Mouse (Mus musculus) left cerebral cortex, adult 6 months (tissue): Measurements from ENCODE around the gene Gsdma3. TPM values are rescaled to one million over a fixed set of nuclear protein-coding genes. Genes with fewer than 3 reads are reported as not detected.

Experiments
- long read RNA-seq, 2 experiments: library from polyadenylated mRNA; unstranded; transcript quantifications; one replicate each; pipeline ENCODE4 v2.0.0; 2019 to 2020
- polyA plus RNA-seq: library from polyadenylated mRNA; unstranded; fragments of <200 nt; fragmentation: Nextera tagmentation; gene quantifications from 2 replicates; pipeline ENCODE4 v1.2.3, GENCODE M21; 2021

Gene Gsdma3
- polyA plus RNA-seq: not detected in 2 replicates
- long read RNA-seq, experiment 1: 0 reads
- long read RNA-seq, experiment 2: 0 reads

GRCm38 (mm10) chr11:98625611-98626410 is at the start of gene Gsdma3, which contains the start of gene Gm12355:
Gsdma3 (plus strand) TSS chr11:98626360.
Gm12355 (minus strand) TSS chr11:98625661.

GRCm38 (mm10) chr11:98586892-98587563 is 39.1 kb upstream of the Gsdma3 start, which contains the start of gene Ormdl3:
Ormdl3 (minus strand) TSS chr11:98587368.

DNA sequence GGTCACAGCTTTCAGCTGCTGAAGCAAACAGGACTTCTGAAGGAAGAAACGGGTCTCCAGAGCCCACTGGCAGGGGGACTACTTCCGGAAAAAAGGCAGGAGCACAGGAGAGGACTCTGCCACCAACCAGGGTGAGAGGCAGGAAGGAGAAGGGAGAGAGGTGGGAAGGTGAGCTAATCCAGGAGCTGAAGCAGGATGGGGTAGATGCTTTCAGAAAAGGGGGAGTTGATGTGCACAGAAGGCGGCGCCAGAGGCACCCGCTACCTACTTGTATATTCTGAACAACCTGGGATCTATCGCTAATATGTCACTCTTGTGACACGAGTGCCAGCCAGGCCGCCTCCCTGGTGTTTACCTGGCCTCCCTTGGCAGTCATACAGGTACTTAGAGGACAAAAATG is 28.2 kb upstream of the Gsdma3 start, which contains the start of gene Lrrc3c:
Lrrc3c (plus strand) TSS at position 301 of the 400 bp plus-strand sequence.

DNA sequence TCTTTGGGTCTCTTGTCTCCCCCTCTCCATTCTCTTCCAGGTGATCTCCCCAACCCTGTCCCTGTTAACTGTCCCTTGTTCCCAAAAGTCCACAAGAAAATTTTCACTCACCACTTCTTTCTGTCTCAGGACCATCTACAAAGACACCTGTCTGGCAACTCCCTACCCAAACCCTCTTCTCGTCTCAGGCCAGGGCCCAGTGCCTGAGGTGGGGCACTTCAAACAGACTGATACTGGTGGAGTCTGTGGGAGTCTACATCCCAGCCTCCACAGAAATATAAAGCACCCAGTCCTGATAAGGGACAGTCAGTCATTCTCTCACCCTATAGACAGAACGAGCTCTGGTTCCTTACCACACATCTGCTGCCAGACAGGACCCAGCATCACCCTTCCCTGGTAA is 20.3 kb downstream of the Gsdma3 start, which contains the start of gene Gsdma2:
Gsdma2 (plus strand) TSS at position 301 of the 400 bp plus-strand sequence.

DNA sequence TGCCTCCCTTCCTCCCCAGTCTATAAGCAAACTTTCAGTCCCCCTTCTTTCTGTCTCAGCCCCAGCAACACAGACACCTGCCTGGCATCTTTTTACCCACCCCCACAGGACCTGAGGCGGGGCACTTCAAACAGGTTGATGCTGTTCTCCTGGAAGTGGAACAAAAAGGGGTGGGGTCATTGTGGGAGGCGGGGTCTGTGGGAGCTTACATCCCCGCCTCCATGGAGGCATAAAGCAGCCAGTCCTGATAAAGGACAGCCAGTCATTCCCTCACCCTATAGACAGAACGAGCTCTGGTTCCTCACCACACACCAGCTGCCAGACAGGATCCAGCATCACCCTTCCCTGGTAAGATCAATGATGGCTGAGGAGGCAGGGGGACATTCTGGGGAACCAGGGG is 37.9 kb downstream of the Gsdma3 start, which contains the start of gene Gsdma:
Gsdma (plus strand) TSS at position 261 of the 400 bp plus-strand sequence.

DNA sequence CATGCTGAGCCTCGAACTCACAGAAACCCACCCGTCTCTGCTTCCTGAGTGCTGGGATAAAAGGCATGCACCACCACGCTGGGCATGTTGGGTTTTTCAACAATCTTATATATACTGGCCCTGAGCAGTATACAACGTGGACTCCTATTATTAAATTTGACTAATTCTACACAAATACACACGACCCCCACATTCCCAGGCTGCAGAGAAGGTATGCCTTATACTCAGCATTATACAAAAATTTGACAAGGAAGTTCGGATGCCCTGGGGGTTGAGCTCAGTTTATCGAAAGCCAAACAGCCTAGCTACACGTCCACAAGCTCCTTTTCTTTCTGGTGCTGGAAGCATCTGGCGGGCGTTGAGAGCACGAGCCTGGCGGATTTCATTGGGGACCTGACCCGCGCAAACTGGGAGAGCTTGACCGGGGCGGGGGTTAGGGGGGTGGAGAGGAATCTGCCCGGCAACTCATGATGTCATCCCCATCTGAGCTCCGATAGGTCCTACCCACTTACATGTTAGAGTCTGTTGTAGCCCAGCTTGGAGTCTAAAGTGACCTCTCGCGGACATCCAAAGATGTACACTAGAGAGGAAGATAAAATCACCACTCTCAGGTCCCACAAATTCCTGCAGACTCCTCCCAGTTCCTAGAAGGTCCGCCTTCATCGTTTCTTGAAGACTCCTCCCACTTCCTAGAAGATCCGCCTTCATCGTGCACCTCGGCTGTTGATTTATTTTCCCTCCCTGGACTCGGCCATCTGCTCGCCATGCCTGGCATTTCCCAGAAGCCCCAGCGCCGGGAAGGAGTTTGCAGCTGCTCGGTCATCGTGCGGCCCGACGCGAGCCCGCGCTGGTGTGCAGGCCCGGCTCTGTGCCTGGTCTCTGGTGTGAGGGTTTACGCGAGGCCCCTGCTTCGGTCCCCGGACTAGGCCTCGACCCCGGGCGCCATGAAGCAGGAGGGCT is 55.9 kb downstream of the Gsdma3 start, which contains the start of gene Psmd3:
Psmd3 (plus strand) TSS at position 769 of the 960 bp plus-strand sequence.

Other genes starting within 250 kb of the Gsdma3 start
- gene Tcap, start 242.5 kb upstream of the Gsdma3 start, polyA plus RNA-seq: 10.8 and 18.4 TPM in 2 replicates
- gene Pnmt, start 239.9 kb upstream of the Gsdma3 start, polyA plus RNA-seq: 0.17 and 0.50 TPM in 2 replicates
- gene Pgap3, start 225.9 kb upstream of the Gsdma3 start, polyA plus RNA-seq: 0.92 and 4.4 TPM in 2 replicates
- gene Erbb2, start 213.9 kb upstream of the Gsdma3 start, polyA plus RNA-seq: 1.1 and 1.3 TPM in 2 replicates
- gene Mien1, start 187.4 kb upstream of the Gsdma3 start, polyA plus RNA-seq: 279 and 288 TPM in 2 replicates
- 1.4 and 1.7 TPM in 2 replicates for gene Grb7, start 180.0 kb upstream of the Gsdma3 start, polyA plus RNA-seq
- 0.73 and 1.6 TPM in 2 replicates for gene Ikzf3, start 80.3 kb upstream of the Gsdma3 start, polyA plus RNA-seq
- not detected in 2 replicates for gene Zpbp2, start 75.3 kb upstream of the Gsdma3 start, polyA plus RNA-seq
- 18.2 and 19.1 TPM in 2 replicates for gene Ormdl3, start 39.0 kb upstream of the Gsdma3 start, polyA plus RNA-seq
- not detected in 2 replicates for gene Lrrc3c, start 28.1 kb upstream of the Gsdma3 start, polyA plus RNA-seq
- 0.30 and 1.2 TPM in 2 replicates for gene Gm12355, start 699 bp upstream of the Gsdma3 start, polyA plus RNA-seq
- not detected in 2 replicates for gene Gsdma2, start 20.4 kb downstream of the Gsdma3 start, polyA plus RNA-seq
- not detected in 2 replicates for gene Gsdma, start 38.0 kb downstream of the Gsdma3 start, polyA plus RNA-seq
- 73.9 and 75.5 TPM in 2 replicates for gene Psmd3, start 56.2 kb downstream of the Gsdma3 start, polyA plus RNA-seq
- gene Csf3, start 74.9 kb downstream of the Gsdma3 start, polyA plus RNA-seq: not detected in 2 replicates
- 23.9 and 29.3 TPM in 2 replicates for gene Med24, start 103.1 kb downstream of the Gsdma3 start, polyA plus RNA-seq
- gene Thra, start 114.3 kb downstream of the Gsdma3 start, polyA plus RNA-seq: 112 and 113 TPM in 2 replicates
- gene Nr1d1, start 149.0 kb downstream of the Gsdma3 start, polyA plus RNA-seq: 51.2 and 77.4 TPM in 2 replicates
- gene Msl1, start 169.2 kb downstream of the Gsdma3 start, polyA plus RNA-seq: 14.8 and 16.6 TPM in 2 replicates
- 4.9 and 15.5 TPM in 2 replicates for gene Casc3, start 178.5 kb downstream of the Gsdma3 start, polyA plus RNA-seq
- gene Rapgefl1, start 210.4 kb downstream of the Gsdma3 start, polyA plus RNA-seq: 9.0 and 16.2 TPM in 2 replicates
- gene Wipf2, start 237.3 kb downstream of the Gsdma3 start, polyA plus RNA-seq: 5.2 and 5.3 TPM in 2 replicates